Mouse (Mus musculus) cerebellum, postnatal 36 days (tissue): ENCODE measurements around the gene Rspo4.

Experiments used
- DNase-seq, 2 experiments: peaks; one replicate each; pipeline ENCODE4 v3.0.0; 2021 to 2022; ENCODE audit warnings: mixed read lengths in 2 of 2

The Rspo4 gene

DNA sequence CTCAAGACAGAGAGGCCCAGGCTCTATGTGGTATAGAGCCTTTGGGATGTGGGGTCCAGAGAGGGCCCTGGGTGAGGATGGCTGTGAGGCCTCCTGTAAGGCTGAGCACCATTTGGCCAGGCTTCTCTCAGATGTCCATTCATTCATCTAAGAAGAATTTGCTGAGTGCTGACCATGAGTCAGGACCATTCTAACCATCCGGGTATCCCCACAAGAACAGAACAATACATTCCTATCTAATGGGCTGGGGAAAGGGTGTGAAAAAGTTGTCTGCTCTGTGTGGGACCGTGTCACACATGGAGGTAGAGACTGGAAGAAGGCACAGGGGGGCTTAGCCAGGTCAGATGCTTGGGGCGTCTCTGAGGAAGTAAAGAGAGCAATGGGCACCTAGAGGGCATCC, 69.0 kb downstream of the Rspo4 start:
- no peak for DNase-seq

DNA sequence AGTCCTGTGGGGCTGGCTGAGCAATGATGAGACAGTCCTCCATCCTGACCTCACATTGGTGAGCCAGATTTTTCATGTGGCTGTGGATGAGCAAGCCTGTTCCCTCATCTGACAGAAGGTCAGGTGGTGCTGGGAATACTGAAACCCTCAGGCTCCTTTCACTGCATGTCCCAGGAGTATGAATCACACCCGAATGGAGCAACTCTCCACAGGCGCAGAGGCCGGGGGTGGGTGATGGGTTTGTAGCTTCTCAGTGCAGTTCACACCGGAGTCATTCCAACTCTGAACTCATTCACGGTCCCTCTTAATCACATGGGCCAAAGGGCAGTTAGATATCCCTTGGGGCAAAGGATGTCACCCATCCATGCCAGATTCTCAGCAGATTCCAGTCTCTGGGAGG, 71.4 kb downstream of the Rspo4 start:
- no peak for DNase-seq

DNA sequence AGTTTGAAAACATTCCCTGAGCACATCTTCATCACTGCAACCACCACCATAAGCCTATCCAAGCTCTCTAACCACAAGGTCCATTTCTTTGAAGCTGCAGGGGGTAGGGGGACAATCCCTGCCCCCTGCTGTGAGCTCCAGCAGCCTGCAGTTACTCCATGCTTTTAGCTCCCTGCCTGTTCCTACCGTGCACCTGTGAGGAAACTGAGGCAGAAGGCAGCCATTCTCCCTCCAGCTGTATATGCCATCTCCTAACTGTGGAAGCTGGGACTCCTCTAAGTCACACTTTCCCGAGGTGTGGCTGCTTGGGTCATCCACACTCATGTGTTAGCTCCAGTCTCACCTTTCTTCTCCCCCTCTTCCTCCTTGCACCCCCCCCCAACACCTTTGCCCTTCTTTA, 72.4 kb downstream of the Rspo4 start:
- DNase-seq, result no peak

DNA sequence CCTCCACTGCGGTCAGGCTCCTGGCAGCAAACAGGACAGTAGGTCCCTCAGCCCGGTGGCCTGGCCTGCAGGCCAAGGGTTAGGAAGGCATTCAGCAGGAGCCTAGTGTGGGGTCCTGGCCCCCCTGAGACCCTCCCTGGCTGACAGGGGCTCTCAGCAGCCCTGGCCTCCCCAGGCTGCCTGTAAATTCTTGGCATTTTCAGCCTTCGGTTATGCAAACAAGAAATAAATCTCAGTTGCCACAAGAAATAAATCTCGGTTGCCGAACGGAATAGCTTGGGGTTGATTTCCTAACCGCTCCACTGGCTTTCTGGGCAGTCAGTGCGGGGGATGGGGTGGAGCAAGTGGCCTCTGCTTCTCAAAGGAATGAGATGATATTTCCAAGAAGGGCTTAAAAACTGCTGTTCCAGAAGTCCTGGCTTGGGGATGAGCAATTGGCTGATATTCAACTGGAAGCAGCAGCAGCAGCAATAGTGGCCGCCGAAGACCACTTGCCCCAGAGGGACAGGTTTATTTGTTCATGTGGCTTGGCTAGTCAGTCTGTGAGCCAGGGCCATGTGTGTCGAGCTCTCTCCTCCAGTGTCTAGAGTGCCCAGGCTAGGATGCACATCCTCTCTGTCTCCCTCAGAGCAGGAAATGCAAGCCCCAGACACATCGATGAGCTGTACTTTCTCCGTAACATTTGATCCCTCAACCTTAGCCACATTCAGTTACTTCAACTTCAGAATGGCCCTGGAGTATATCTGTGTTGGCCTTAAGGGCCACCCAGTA, 73.5 kb downstream of the Rspo4 start:
- no peak for DNase-seq

DNA sequence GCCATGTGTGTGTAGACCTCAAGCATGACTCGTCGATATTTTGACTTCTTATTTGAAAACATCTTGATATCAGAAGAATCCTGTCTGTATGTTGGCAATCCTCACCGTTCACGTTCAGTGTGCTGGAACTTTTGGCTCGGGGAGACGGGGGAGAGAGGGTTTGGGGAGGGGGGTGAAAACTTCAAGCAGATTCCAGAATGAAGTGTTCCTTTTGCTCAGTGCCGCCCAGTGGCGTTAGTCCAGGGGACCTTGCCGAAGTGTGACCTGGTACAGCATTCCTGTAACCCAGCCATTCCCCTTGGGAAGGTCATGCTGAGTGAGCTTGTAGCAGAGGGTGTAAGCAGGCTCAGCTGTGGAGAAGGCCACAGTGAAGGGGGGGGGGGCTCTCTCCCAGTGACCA, 76.4 kb downstream of the Rspo4 start:
- DNase-seq, result no peak

DNA sequence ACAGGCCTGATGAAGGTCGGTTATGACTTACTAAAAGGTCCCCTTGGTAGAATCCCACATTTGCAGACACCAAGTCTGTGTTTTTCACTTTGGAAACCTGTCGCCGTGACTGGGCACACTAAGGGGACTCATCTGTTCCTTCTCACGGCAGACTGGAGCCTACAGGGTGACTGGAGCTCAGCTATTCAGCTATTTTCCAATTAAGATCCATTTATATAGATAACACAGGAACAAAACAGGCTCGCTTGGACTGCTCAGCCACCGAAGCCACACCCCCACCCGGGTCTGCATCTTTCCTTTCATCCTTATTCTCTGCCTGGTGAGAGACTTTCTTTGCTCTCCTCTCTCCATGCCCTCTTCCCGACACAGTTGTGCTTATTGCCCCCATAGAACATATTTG, 78.3 kb downstream of the Rspo4 start:
- DNase-seq, result no peak

DNA sequence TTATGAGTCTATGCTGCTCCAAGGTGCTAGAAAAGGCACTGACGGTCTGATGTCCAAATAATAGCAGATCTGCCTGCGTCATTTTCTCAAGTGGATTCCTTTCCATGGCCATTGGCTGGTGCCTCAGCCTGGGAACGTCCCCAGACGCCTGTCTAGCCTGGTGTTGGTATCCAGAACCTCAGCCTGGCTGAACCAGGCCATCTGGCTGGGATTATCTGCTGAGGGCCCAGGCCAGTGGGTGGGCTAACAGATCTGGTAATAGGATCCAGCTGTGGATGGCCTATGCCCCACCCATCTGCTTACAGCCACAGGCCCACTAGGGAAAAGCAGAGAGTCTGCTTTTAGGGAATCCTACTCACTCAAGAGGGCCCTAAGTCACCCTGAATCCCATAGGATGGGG, 78.9 kb downstream of the Rspo4 start:
- no peak for DNase-seq
